Mouse (Mus musculus) Muller cell, postnatal 12 days (primary cell): ENCODE results near the gene Dtx3l.
A peak's percentile ranks its signal among the peaks of the same experiment; 100 is the strongest.
"Not testable (repeated sequence)": the region's sequence is repeated elsewhere in the genome, so short reads cannot be mapped to it uniquely, and the experiment has no call there.

Source experiments
- DNase-seq: peaks from one replicate; pipeline ENCODE4 v3.0.0-alpha.2; 2015; ENCODE audit errors: inconsistent ontology term

Gene Dtx3l

GRCm38 (mm10) chr16:35938211-35939151 is at the start of gene Dtx3l, which contains the start of gene Parp9:
Gene Dtx3l, minus strand, starts transcription at chr16:35939151.
Gene Parp9, plus strand, starts transcription at chr16:35938470.
- DNase-seq, result peak; percentile 80

GRCm38 (mm10) chr16:35987930-35988329 is 49.0 kb upstream of the Dtx3l start:
- DNase-seq, result no peak

DNA sequence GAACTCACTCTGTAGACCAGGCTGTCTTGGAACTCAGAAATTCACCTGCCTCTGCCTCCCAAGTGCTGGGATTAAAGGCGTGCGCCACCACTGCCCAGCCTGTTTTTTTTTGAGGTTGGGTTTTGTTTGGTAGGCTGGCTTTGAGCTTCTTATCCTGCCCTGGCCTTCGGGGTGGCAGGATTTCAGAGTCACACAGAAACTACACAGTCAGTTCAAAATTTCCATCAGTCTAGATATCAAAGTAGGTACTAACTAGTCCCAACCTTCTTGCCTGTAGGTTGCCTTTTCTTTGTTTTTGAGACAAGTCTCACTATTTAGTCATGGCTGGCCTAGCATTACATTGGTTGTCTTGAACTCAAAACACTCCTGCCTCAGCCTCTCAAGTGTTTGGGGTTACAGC is 45.5 kb upstream of the Dtx3l start:
- no peak for DNase-seq

GRCm38 (mm10) chr16:35983517-35984101 is 44.7 kb upstream of the Dtx3l start:
- DNase-seq, result peak; percentile 77

GRCm38 (mm10) chr16:35982902-35983516 is 44.1 kb upstream of the Dtx3l start:
- peak; percentile 97 for DNase-seq

DNA sequence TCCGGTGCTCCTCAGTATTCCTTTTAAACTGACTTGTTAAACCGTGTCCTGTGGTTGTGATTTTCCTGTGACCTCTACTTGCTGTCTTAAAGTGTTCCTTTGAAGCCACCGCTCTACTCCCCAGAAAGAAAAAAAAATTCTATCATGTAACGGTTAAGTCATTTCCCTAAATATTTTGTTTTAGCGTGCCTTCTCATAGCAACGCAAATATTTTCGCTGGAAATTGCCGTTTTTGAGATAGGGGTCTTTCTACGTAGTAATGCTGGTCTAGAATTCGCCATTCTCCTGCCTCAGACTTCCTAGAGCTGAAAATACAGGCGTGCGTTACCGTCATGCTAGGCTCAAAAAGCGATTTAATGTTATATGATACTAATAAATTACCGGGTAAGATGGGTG is 43.6 kb upstream of the Dtx3l start:
- peak; percentile 67 for DNase-seq

- peak; percentile 97 for DNase-seq
These were observed 42.4 kb upstream of the Dtx3l start for GRCm38 (mm10) chr16:35981363-35981821.

DNA sequence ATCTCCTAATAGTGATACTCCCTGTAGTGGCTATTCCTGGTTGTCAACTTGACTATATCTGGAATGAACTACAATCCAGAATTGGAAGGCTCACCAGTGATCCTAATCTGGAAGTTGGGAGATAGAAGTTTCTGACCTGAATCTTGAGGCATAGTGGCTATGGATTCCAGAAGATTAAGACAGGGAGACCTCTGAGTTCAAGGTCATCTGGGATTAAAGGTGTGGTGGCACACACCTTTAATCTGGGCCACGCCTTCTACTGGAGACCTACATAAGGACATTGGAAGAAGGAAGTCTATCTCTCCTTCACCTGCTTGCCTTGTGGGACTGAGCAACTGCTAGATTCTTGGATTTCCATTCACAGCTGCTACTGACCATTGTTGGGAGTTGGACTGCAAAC is 39.5 kb upstream of the Dtx3l start, which contains the start of gene Kpna1:
Gene Kpna1, plus strand, starts transcription at position 301 of the 400 bp plus-strand sequence.
- not testable (repeated sequence) for DNase-seq

- no peak for DNase-seq
These were observed 35.1 kb upstream of the Dtx3l start for GRCm38 (mm10) chr16:35974021-35974420.

GRCm38 (mm10) chr16:35968149-35968548 is 29.2 kb upstream of the Dtx3l start:
- no peak for DNase-seq

DNA sequence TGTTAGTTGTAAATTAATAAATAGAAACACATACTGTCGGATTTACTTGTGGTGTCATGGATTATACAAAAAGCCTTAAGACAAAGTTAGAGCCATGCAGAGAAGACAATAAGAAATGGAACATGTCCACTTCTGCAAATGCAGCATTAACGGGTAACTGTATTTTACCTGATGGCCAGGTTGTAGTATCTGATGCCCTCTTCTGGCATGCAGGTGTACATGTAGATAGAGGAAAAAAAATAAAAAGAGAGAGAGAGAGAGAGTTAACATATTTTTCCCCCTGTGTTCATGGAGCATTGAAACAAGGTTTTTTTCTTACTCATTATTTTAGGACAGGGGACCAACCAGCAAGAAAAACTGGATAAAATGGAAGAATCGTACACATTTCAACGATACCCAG is 28.4 kb upstream of the Dtx3l start:
- DNase-seq, result no peak

DNA sequence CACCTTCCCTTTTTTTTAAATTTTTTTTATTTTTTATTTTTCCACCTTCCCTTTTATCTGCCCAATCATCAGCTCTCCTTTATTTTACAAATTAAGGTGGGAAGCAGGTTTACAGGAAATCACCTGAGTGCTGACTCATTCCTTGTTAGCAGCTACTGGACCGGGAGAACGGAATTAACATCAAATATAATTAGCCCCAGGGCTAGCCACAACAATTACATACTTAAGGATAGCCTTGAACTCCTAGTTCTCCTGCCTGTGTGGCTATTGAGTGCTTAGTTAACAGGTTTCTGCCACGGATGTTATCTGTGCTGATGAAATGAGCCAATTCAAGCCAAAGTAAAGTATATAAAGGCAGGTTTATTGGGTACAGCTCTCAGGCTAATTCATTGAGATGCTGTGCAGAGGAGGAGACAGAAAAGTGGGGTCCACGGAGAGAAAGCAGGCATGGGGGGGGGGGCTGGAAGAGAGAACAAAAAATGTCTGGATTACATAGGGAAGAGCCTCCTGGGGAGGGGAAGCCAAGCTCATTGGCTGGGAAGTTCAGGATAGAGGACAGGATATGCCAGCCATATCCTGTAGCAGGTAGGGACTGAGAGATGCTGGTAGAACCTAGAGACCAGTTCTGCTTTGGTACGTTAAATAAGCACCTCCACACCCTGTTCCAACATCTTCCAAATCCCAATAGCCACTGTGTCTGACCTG is 27.6 kb upstream of the Dtx3l start:
- DNase-seq, result no peak

GRCm38 (mm10) chr16:35965991-35966390 is 27.0 kb upstream of the Dtx3l start:
- DNase-seq, result not testable (repeated sequence)

DNA sequence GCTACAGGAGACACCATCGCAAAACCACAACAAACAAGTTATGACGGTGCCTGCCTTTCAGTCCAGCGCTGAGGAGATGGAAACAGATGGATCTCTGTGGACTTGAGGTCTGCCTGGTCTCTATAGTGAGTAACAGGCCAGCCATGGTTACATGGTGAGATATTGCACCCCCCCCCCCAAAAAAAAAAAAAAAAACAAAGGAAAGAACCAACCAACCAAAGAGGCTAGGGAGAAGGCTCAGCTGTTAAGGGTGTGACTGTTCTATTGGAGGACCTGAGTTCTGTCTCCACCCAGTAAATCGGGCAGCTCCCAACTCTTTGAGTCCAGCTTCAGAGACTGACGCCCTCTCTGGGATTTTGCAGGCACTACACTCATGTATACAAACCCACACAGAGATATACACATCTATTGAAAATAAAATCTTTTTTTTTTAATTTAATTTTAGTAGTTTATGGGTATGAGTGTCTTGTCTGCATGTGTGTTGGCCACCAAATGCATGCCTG is 13.7 kb upstream of the Dtx3l start:
- no peak for DNase-seq

- no peak for DNase-seq
These were observed 12.3 kb upstream of the Dtx3l start for GRCm38 (mm10) chr16:35951216-35951615.

- no peak for DNase-seq
These were observed 10.3 kb upstream of the Dtx3l start for GRCm38 (mm10) chr16:35949264-35949663.

DNA sequence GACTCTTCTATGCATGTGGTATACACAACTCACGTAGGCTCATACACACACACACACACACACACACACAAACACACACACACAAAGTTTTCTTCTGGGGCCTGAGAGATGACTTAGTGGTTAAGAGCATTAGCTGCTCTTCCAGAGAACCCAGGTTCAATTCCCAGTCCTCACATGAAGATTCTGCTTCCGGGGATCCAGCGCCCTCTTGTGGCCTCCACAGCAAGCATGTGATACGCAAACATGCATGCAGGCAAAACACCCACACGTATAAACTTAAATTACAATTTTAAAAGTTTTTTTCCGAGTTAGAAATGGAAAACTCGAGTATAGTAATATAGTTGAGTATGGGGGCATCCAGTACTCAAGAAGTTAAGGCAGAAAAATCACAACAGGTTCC is 2.4 kb upstream of the Dtx3l start:
- DNase-seq, result no peak

DNA sequence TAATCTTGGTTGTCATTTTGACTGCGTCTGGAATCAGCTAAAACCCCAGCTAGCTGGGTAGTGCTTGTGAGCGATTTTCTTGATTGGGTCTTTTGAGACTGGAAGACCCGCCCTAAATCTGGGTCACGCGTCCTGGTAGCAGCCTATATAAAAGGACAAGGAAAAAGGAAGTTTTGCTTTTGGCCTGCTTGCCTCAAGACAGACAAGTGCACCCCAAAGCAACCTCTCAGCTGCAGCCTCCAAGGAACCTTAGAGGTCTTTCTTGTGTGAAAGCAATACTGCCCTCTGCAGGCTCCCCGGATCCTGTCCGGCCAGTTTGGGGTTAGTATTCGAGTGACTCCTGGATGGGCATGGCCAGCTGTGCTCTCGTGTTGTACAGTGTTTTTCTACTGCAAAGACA is 739 bp upstream of the Dtx3l start:
- DNase-seq, result peak; percentile 79

DNA sequence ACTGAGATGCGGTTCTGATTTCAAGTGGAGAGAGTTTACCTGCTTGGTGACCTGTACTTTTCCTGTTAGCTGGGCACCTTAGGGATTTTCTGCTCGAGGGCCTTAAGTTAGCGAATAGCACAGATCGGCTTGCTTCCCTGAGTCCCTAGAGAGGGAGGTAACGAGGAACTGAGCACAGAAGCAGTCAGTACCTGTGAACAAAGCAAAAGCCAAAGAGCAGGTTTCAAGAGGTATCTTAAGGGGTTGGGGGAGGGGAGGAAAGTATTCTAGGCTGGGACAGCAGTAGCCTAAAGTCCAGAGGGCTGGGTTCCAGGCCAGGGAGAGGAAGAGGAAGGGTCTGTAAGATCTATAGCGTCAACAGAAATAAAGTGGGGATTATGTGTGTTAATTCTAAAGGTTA is 310 bp upstream of the Dtx3l start:
- peak; percentile 56 for DNase-seq

GRCm38 (mm10) chr16:35933181-35933580 is 5.8 kb downstream of the Dtx3l start:
- no peak for DNase-seq
